Mouse (Mus musculus) adrenal gland, postnatal 25 days (tissue): ENCODE results near the gene Atp6v0c. TPM values are rescaled to one million over a fixed set of nuclear protein-coding genes. Genes with fewer than 3 reads are reported as not detected.
A peak's percentile ranks its signal among the peaks of the same experiment; 100 is the strongest.

Experiments
- DNase-seq: peaks from one replicate; pipeline ENCODE4 v3.0.0; 2021; ENCODE audit warnings: mixed read lengths
- total RNA-seq: library from RNA; stranded (reverse); gene quantifications from 2 replicates; pipeline ENCODE4 v1.2.3, GENCODE M21; 2021

Atp6v0c gene
- total RNA-seq, 1 experiment from 2014 or later, result 412 TPM

DNA sequence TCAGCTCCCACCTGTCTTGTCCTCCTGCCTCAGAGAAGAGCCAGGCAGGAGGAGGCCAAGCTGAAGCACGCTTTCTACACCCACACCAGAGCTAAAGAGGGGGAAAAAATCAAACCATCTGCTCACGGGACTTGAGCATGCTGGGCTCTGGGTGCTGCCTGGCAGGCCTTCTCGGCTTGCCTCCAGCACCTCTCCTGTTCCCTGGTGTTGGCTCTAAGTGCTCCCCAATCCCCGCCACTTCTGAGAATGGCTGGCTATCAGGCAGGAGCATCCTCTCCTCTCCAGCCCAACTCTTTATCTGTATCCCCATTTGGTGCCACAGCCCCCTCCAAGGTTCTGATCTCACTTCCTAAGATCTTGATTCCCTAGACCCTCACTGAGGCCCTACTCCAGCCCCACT is 29.8 kb upstream of the Atp6v0c start:
- no peak for DNase-seq

DNA sequence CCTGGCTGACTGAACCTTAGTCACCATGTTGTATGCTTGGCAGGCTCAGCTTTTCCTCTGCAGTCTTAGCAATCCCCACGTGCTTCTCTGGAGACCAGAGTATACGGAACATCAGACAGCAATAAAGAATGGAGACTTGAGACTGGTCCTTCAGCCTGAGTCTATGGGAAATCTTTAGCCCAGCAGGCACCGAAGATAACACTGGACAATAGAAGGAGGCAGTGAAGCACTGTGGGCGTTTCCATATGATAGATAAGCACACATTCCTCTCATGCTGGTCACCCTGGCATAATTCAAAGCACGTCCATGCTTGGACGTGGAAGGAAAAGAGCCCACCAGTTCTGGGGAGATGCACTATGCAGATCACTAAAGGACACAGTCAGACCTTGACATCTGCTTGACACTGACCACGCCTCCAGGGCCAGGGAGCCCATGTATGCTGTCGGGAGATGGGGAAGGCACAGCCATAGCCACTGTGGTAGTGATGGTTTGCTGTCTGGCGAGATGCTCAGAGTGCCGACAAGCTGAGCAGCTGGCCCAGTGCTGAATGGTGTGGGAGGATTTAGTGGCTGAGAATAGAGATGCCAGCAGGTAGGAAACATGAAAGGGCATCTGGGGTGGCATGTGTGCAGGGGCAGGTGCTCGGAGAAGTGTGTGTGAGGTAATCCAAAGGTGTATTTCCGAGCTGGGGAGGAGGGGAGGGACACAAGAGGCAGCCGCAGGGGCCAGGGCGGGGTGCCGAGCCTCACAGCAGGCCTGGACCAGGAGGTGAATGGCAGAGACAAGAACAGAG is 27.7 kb upstream of the Atp6v0c start:
- DNase-seq, result no peak

DNA sequence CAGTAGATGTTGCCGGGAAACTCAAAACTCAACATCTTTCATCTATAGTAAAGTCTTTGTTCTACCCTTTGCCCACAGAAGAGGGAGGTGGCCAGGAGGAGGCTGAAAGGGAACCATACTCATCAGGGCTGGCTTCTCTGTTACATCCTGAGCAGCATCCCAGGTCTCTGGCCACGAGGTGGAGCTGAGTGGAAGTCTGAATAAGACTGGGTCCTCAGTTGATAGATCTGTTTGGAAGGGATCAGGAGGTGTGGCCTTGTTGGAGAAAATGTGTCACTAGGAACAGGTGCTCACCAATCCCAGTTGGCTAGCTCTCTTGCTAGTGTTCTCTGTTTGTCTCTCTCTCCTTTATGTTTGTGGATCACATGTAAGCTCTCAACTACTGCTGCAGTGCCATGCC is 25.8 kb upstream of the Atp6v0c start:
- no peak for DNase-seq

DNA sequence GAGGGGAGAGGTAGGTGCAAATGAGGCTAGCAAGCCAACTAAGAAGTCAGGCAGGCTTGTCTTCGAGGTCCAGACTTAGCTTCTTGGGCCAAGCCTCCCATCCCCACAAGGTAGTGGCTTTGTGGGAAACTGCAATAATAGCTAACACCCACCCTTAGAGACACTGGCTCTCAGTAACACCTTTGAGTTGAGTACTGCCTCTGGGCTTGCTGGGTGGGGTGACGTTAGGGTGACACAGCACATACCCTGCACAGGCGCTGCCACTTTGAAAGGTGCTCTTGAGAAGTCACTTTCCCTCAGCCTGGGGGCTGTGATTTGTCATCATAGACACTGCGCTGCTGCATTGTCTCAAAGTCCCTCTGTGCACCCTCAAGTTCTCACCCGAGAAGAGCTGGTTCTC is 24.3 kb upstream of the Atp6v0c start:
- no peak for DNase-seq

DNA sequence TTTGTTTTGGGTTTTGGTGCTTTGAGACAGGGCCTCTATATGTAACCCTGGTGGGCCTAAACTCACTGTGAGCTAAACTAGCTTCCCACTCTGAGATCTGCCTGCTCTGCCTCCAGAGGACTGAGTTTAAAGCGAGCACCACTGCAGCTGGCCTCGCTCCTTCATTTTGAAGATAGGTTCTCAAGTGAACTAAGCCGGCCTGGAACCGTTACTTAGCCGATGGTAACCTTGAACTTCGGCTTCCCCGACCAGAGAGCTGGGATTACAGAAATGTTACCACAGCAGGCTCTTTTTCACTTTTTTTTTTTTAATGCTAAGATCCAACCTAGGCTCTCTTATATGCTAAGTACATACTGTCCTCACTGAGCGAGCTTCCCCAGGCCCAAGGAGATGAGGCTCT is 23.8 kb upstream of the Atp6v0c start:
- DNase-seq, result no peak

DNA sequence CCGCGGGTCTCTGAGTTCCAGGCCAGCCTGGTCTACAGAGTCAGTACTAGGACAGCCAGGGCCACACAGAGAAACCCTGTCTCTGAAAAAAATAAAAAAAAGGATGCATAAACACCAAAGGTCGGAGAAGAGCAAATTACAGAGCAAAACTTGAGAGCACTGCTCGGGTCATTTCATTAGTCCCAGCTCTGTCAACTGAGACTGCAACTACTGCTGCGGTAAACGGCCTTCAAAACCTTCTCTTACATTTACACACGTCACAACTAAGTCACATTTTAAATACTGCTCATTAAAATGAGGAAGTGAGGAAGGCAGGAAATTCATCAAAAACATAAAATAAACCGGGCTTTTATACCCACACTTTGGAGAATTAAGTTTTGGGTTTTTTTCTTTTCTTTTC is 23.3 kb upstream of the Atp6v0c start:
- DNase-seq, result no peak

DNA sequence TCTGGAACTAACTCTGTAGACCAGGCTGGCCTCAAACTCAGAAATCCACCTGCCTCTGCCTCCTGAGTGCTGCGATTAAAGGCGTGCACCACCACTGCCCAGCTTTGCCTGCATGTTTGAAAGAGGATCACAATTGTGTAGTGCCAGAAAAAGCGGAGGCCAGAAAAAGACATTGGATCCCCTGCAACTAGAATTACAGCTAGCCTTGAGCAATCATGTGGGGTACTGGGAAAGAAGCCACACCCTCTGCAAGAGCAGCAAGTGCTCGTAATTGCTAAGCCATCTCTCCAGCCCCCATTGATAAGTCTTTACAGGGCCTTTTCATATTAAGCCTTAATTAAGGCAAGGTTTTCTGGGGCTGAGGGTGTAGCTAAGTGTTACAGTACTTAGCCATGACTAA is 22.0 kb upstream of the Atp6v0c start:
- no peak for DNase-seq

DNA sequence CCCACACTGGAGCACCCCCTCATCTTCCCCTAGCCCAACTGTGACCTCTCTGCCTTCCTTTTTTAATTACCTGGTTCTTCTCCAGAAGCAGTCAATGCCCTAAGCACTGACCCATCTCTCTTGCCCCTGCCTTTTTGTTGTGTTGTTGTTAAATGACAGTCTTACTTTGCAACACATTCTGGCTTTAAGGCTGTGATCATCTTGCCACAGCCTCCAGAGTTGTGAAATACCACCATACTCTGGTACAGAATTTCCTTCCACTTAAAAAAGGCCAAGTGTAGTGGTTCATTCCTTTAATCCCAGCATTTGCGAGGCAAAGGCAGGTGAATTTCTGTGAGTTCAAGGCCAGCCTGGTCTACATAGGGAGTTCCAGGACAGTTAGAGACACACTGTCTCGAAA is 21.4 kb upstream of the Atp6v0c start:
- DNase-seq, result no peak

DNA sequence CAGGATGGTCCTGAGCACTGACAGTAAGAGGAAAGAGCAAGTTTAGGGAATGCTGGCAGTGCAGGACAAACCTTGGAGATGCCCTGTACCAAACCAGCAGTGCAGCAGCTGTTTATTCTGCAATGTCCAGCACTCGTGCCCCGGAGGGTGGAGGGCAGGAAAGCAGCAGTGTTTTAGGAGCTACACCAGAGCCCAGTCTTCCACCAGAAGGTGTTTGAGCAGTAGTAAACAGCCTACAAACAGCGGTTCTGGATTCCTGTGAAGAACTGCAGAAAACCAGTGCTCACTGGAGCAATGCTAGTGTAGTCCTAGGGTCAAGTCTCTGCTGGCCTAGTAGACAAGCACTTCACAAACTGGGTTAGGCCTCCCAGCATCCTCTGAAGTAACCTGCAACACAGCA is 4.8 kb upstream of the Atp6v0c start:
- DNase-seq, result no peak

DNA sequence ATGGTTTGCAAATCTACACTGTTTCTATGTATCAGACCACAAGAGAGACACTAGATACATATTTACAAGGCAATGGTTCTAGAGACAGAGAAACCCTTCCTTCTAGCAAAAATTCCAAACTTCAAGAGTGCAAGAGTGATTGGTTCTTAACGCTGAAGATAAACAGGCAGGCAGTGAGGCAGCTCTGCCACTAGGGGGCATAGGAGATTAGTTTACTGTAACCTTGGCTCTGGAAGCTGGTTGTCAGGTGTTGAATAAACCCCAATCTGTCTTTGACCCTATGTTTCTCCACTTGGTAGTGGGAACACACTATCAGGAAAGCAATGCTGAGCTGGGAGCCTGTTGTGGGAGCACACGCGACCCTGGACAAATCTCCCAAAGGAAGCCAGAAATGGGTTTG is 3.9 kb upstream of the Atp6v0c start:
- DNase-seq, result peak; percentile 59

DNA sequence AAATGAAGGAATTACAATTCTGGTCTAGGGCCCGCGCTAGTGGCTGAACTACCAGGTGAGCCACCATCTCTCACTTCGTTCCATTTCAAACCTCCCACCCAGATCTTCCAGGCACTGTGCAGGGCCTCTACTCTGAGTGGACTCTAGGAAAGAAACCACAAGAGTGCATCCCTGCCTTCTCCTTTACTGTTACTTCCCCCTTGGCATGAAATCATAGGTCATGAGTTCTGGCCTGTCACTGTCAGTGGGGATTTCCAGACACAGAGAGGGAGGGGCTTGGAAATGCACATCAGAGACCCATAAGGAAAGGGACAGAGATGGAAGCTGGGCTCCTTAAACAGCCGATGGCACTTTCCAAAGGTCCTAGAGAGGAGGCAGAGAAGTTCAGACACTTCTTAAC is 2.2 kb upstream of the Atp6v0c start:
- DNase-seq, result no peak

DNA sequence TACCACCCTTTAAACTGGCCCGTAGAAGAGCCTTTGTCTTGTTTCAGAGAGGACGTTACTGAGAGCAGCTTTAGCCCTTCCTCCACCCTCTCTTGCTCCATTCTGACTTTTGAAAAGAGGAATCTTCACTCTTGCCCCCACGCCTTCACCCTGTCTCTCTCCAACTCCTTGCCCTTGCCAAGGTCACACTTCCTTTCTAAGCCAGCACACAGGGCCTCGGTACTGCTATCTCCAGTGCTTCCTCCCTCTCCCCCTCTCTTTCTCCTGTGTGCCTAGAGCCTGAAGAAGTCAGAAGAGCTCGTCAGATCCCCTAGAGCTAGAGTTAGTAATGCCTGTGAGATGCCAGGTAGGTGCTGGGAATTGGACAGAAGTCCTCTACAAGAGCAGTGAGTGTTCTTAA is 1.2 kb upstream of the Atp6v0c start:
- DNase-seq, result no peak

DNA sequence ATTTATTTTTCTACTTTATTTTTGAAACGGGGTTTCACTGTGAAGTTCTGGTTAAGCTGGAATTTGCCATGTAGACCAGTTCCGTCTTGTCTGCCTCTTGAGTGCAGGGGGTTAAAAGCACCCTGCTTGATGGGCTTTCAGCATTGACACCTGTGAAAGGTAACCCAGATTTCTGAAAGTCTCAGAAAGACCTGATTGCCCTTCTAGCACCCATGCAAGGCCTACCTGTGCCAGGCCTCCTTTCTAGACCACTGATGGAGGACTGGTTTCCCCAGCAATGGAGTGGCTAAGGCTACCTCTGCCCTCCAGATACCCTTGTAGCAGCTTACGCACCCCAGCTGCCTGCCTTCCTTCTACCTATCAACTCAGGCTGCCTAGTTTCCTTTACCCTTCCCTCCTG is 623 bp upstream of the Atp6v0c start:
- DNase-seq, result no peak

DNA sequence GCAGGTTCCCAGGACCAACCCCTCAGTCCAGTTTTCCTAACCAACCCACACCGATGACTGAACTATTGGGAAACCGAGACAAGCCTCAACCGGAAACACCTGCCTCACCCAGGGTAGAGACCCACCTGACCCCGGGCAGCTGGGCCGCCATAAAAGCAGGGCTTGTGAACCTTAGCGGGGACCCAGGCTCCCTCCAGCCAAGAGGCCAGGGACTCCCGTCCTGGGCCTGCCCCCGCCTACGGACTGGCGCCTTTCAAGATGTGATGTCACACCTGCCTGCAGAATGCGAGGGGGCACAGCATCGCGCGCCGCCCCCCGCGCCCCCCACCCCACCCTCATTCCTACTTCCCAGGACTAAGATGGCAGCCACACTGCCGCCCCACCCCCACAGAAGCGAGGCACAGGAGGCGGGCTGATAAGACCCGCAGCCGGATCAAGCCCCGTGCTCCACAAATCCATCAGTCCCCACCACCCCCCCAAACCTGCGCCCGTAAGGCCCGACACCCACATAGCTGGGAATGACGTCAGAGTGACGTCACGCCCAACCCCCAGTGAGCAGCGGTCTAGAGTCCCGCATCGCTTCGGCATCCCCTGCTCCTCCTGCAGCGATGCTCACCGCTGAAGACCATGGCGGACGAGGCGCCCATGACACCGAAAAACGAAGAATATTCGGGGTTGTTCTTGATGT is 768 bp downstream of the Atp6v0c start:
- peak; percentile 63 for DNase-seq

DNA sequence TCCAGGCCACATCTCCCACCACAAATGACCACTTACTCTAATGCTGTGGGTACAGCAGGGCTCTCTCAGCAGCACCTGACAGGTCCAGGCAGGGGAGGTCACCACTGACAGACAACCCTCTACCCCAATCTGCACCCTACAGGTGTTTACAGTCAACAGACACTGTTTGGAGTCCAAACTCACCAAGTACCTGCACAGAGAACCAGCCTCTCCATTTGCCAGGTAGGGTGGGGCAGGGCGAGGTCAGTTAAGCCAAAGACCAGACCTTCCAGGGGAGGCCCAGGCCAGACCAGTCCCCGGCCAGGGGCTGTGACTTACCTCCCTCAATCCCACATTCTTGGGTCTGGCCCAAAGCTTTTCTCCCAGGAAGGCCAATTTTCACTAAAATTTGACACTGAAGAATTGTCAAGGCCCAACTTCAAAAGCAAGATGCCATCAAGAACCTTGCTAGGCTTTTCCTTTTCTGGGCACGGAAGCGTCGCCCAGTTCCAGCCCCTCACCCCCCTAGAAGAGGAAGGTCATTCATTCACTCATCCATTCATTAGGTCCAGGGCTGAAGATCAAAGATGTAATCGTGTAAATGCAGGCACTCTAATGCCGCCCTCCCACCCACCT is 1.5 kb downstream of the Atp6v0c start:
- DNase-seq, result no peak

DNA sequence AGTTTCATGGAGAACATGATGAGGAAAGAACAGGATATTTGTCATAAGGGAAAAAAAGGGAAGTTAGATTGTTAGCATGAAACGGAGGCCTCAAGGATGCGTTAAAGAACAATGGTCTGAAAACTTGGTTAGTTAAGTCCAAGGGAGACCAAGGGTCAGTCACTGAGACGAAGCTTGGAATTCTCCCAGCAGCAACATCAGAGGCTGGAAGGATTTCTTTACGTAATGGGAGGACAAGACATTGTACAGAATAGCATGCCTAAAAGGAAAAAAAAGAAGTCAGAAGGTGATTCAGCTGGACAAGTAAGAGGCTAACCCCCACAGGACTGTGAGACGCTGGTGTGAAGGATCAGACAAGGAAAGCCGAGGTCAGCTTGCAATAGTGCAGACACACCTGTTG is 2.4 kb downstream of the Atp6v0c start:
- DNase-seq, result no peak

DNA sequence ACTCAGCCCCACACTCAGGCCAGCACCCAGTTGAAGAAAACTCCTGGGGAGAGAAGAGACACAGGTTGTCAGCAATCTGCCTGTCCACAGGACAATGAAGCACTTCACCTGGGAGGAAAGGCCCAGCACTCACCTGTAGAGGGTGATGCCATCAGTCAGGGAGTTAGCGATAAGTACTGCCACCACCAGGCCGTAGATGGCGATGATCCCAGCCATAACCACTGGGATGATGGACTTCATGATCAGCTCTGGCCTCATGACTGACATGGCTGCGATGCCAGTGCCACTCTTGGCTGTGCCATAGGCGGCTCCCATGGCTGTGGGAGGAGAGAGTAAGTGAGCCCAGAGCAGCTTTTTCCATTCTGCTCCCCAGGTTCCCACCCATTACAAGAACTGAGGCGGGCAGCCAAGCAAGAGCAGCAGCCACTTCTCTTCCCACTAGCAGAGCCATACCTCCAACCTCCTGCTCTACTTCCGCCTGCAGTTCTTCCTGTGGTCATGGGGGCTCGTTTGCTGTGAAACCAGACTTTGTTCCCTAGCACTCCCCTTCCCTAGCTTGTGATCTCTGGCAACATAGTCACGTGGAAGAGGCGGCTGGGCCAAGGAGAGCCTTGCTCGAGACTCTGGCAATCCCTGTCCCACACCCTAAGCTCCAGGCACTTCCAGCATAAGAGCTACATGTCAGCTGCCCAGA is 4.8 kb downstream of the Atp6v0c start:
- no peak for DNase-seq

DNA sequence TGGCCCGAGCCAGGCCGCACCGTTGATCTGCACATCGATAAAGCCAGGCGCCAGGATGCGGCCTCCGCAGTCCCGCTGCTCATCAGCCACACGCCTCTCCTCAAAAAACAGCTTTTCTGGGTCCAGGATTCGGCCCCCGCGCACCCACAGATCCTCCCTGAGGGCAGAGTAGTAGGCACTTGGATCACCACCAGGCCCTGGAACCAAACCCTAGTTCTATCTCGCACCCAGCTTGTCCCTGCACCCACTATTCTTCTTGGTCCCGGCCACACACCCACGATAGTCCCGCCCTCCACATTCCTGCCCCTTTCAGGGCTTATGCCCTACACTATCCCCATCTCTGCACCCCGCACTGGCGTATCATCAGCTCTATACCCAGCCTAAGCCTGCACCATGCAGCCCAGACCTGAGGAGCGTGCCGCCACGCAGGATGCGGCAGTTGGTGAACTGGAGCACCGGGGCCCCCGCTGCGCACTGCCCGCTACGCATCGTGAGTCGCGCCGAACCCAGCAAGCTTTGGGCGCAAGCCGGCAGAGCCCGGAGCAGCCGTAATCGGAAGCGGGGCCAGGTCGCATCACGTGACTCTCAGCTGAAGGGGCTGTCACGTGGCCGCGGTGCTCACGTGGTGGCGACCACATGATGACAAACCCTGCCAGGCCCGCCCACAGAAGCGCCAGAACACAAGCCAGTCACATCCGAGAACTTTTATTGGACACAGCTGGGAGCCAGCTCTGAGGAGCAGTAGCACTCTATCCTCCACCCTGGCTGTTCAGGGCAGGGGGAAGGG is 6.1 kb downstream of the Atp6v0c start, which contains the start of gene Amdhd2:
TSS of gene Amdhd2 (minus strand) at position 591 of the 787 bp plus-strand sequence.
- DNase-seq, result peak; percentile 96

DNA sequence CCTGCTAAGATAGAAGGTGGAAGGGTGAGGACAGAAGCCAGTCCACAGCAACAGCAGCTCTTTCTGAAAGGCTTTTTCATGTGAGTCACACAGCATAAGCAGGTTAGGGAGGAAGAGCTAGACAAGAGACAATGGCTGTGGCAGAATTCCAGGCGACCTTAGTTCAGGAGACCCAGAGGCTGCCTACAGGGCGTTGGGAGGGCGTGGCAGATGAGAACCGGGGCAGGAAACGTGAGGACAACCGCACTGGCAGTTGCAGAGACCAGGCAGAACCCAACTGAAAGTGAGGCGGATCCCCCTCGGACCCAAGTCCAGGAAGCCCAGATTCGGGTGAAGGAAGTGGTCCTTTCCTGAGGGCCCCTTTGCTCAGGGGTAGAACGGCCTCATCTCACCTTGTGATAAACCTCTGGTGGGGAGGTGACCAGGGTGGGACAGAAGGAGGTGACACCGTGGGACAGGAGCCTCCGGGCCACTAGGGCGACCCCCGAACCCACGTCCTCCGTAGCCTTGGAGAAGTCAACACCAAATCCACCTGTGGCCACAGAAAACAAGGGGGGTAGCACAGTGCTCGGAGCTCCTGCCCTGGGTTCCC is 6.8 kb downstream of the Atp6v0c start:
- DNase-seq, result no peak

DNA sequence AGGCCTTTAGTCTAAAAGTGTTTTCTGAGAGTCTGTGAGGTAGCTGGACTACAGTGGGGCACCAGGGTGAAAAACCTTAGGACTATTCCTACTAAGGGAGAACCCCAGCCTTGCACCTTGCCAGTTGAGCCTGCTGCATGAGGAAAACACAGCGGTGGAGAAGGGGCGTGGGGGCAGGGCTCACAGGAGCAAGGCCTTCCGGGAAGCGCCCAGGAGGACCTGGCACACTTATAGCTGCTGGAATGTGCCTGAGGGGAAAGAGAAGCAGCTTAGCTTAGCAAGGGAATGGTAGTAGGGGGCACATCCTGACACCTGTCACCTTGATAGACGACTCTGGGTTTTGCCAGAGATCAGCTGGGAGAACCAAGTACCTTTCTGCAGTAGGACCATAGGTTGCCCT is 8.0 kb downstream of the Atp6v0c start:
- no peak for DNase-seq

DNA sequence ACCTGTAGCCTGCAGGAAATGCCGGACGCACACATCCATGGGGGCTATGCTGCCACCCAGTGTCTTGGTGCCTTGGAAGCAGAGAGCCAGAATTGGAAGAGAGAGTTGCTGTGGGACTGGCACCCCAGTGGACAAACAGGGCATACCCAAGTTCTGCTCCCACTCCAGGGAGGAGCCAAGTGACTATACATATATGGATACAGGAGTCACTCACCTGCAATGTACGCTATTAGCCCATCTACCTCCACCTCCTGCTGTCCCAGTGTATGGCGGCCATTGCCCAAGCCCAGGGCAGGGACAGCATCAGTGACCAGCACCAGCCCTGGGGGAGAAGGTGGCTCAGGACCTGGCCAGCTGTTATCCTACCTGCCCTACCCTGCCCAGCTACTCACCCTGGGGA is 12.0 kb downstream of the Atp6v0c start:
- no peak for DNase-seq

DNA sequence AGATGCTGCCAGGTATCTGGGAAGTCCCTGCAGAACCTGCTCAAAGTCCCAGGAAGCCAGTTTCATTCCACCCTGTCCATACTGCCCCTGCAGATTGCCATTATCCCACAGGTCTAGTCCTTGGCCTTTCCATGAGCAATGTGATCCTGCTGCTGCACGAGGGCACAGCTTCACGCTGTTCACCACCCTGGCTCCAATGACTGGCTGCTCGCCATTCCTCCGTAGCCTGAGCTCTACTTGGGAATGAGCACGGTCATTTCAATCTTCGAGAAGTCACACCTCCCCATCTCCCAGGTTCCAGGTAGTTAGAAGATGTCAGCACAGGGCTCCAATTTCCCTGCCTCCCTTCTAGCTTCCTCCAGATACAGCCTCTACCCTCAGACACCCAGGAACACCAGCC is 12.4 kb downstream of the Atp6v0c start:
- DNase-seq, result no peak
